Mouse (Mus musculus): ENCODE measurements at regions not wholly inside any gene's neighbourhood (a gene's known extent, or its start where the extent isn't known, plus 50 kb on each side); places are given as distances from the start of the nearest gene placed in this dataset.

GRCm38 (mm10) chr16:12764608-12765007, 344.9 kb upstream of the Ercc4 start:
- TF ChIP-seq CTCF (IDR thresholded peaks at IDR 0.05; ENCODE audit: control insufficient read depth, insufficient read depth, insufficient replicate concordance, low read depth, low read length) (no peak), POLR2A (IDR thresholded peaks at IDR 0.05; ENCODE audit: control insufficient read depth, low read depth, low read length) (no peak)
